Mouse (Mus musculus): ENCODE data around the gene Hdac9. TPM values are rescaled to one million over a fixed set of nuclear protein-coding genes. Genes with fewer than 3 reads are reported as not detected.

The Hdac9 gene
- polyA plus RNA-seq, 1 experiment from 2014 or later: 26.1 TPM

- H3K9me3 ChIP-seq (replicated peaks): no peaks in the 10 kb centered on the region
- H3K9ac ChIP-seq: no peak overlapping the region
- H3K36me3 ChIP-seq: no peaks in the 10 kb centered on the region
- H3K4me1 ChIP-seq (replicated peaks): no peaks in the 10 kb centered on the region
- no peak overlapping the region for H3K4me2 ChIP-seq
- H3K27me3 ChIP-seq: no peaks in the 10 kb centered on the region
- H3K4me3 ChIP-seq: no peak overlapping the region
- ATAC-seq (replicated peaks; ENCODE audit: insufficient number of reproducible peaks, insufficient read depth, low FRiP score, low read depth): no peak
- H3K27ac ChIP-seq: no peak overlapping the region
- WGBS: 40% methylated on average over 4 of the region's 4 CpGs
Measured at GRCm38 (mm10) chr12:34587171-34587570, 329.7 kb downstream of the Hdac9 start.

- WGBS: 81% methylated on average over 4 of the region's 4 CpGs
- Histone ChIP-seq H3K4me1 (replicated peaks) (peaks cover 6% of the 10 kb centered on the region), H3K4me2 (no peak overlapping the region), H3K4me3 (no peak overlapping the region), H3K27me3 (no peaks in the 10 kb centered on the region), H3K9me3 (replicated peaks) (no peaks in the 10 kb centered on the region), H3K36me3 (no peaks in the 10 kb centered on the region), H3K27ac (no peak overlapping the region), H3K9ac (no peak overlapping the region)
- no peak for ATAC-seq (replicated peaks; ENCODE audit: insufficient number of reproducible peaks, insufficient read depth, low FRiP score, low read depth)
Measured at GRCm38 (mm10) chr12:34582522-34582921, 334.4 kb downstream of the Hdac9 start.

GRCm38 (mm10) chr12:34579220-34579619, 337.7 kb downstream of the Hdac9 start:
- WGBS: 30% methylated on average over 1 of the region's 1 CpGs
- no peak overlapping the region for H3K4me2 ChIP-seq
- no peak overlapping the region for H3K4me3 ChIP-seq
- H3K36me3 ChIP-seq: no peaks in the 10 kb centered on the region
- no peaks in the 10 kb centered on the region for H3K27me3 ChIP-seq
- no peak overlapping the region for H3K9ac ChIP-seq
- no peaks in the 10 kb centered on the region for H3K9me3 ChIP-seq (replicated peaks)
- H3K27ac ChIP-seq: peak overlapping the region; percentile 67
- peaks cover 6% of the 10 kb centered on the region for H3K4me1 ChIP-seq (replicated peaks)
- ATAC-seq (replicated peaks; ENCODE audit: insufficient number of reproducible peaks, insufficient read depth, low FRiP score, low read depth): peak; percentile 85

GRCm38 (mm10) chr12:34571069-34571468, 345.8 kb downstream of the Hdac9 start:
- 93% methylated on average over 1 of the region's 1 CpGs for WGBS
- H3K4me3 ChIP-seq: no peak overlapping the region
- no peak overlapping the region for H3K9ac ChIP-seq
- H3K4me1 ChIP-seq (replicated peaks): no peaks in the 10 kb centered on the region
- no peaks in the 10 kb centered on the region for H3K27me3 ChIP-seq
- no peaks in the 10 kb centered on the region for H3K36me3 ChIP-seq
- H3K9me3 ChIP-seq (replicated peaks): no peaks in the 10 kb centered on the region
- ATAC-seq (replicated peaks; ENCODE audit: insufficient number of reproducible peaks, insufficient read depth, low FRiP score, low read depth): no peak
- no peak overlapping the region for H3K27ac ChIP-seq
- no peak overlapping the region for H3K4me2 ChIP-seq

- no peaks in the 10 kb centered on the region for H3K36me3 ChIP-seq
- no peak overlapping the region for H3K4me3 ChIP-seq
- no peaks in the 10 kb centered on the region for H3K9me3 ChIP-seq (replicated peaks)
- H3K27ac ChIP-seq: no peak overlapping the region
- no peak overlapping the region for H3K4me2 ChIP-seq
- ATAC-seq (replicated peaks; ENCODE audit: insufficient number of reproducible peaks, insufficient read depth, low FRiP score, low read depth): no peak
- no peaks in the 10 kb centered on the region for H3K4me1 ChIP-seq (replicated peaks)
- WGBS: 88% methylated on average over 3 of the region's 3 CpGs
- H3K27me3 ChIP-seq: no peaks in the 10 kb centered on the region
- no peak overlapping the region for H3K9ac ChIP-seq
Measured at GRCm38 (mm10) chr12:34569472-34569871, 347.4 kb downstream of the Hdac9 start.

- WGBS: 75% methylated on average over 3 of the region's 3 CpGs
- Histone ChIP-seq H3K4me2 (no peak overlapping the region), H3K4me1 (replicated peaks) (no peaks in the 10 kb centered on the region), H3K27me3 (no peaks in the 10 kb centered on the region), H3K4me3 (no peak overlapping the region), H3K9me3 (replicated peaks) (no peaks in the 10 kb centered on the region), H3K36me3 (no peaks in the 10 kb centered on the region), H3K27ac (no peak overlapping the region), H3K9ac (no peak overlapping the region)
- no peak for ATAC-seq (replicated peaks; ENCODE audit: insufficient number of reproducible peaks, insufficient read depth, low FRiP score, low read depth)
Measured at GRCm38 (mm10) chr12:34569052-34569451, 347.8 kb downstream of the Hdac9 start.

GRCm38 (mm10) chr12:34562331-34562730, 354.6 kb downstream of the Hdac9 start:
- Histone ChIP-seq H3K4me2 (no peak overlapping the region), H3K4me3 (no peak overlapping the region), H3K27ac (no peak overlapping the region), H3K36me3 (no peaks in the 10 kb centered on the region), H3K9me3 (replicated peaks) (no peaks in the 10 kb centered on the region), H3K4me1 (replicated peaks) (no peaks in the 10 kb centered on the region; the same call in 1 of the 2 replicates), H3K9ac (no peak overlapping the region), H3K27me3 (no peaks in the 10 kb centered on the region)
- no peak for ATAC-seq (replicated peaks; ENCODE audit: insufficient number of reproducible peaks, insufficient read depth, low FRiP score, low read depth)
- WGBS: 63% methylated on average over 2 of the region's 2 CpGs

GRCm38 (mm10) chr12:34559001-34559400, 357.9 kb downstream of the Hdac9 start:
- Histone ChIP-seq H3K4me2 (no peak overlapping the region), H3K4me1 (replicated peaks) (peaks cover 2% of the 10 kb centered on the region; the same call in 1 of the 2 replicates), H3K27me3 (no peaks in the 10 kb centered on the region), H3K36me3 (no peaks in the 10 kb centered on the region), H3K9me3 (replicated peaks) (no peaks in the 10 kb centered on the region), H3K27ac (no peak overlapping the region), H3K4me3 (no peak overlapping the region), H3K9ac (no peak overlapping the region)
- 61% methylated on average over 5 of the region's 5 CpGs for WGBS
- no peak for ATAC-seq (replicated peaks; ENCODE audit: insufficient number of reproducible peaks, insufficient read depth, low FRiP score, low read depth)

- no peak overlapping the region for H3K27ac ChIP-seq
- no peak for ATAC-seq (replicated peaks; ENCODE audit: insufficient number of reproducible peaks, insufficient read depth, low FRiP score, low read depth)
- H3K4me3 ChIP-seq: no peak overlapping the region
- H3K4me1 ChIP-seq (replicated peaks): peaks cover 2% of the 10 kb centered on the region; the same call in 1 of the 2 replicates
- H3K9ac ChIP-seq: no peak overlapping the region
- no peaks in the 10 kb centered on the region for H3K9me3 ChIP-seq (replicated peaks)
- no peaks in the 10 kb centered on the region for H3K36me3 ChIP-seq
- H3K4me2 ChIP-seq: no peak overlapping the region
- H3K27me3 ChIP-seq: no peaks in the 10 kb centered on the region
Measured at GRCm38 (mm10) chr12:34554803-34555202, 362.1 kb downstream of the Hdac9 start.

- H3K36me3 ChIP-seq: no peaks in the 10 kb centered on the region
- H3K4me1 ChIP-seq (replicated peaks): no peaks in the 10 kb centered on the region
- H3K27ac ChIP-seq: no peak overlapping the region
- no peaks in the 10 kb centered on the region for H3K9me3 ChIP-seq (replicated peaks)
- no peak overlapping the region for H3K4me3 ChIP-seq
- 56% methylated on average over 9 of the region's 9 CpGs for WGBS
- ATAC-seq (replicated peaks; ENCODE audit: insufficient number of reproducible peaks, insufficient read depth, low FRiP score, low read depth): no peak
- no peak overlapping the region for H3K4me2 ChIP-seq
- no peak overlapping the region for H3K9ac ChIP-seq
- no peaks in the 10 kb centered on the region for H3K27me3 ChIP-seq
Measured at GRCm38 (mm10) chr12:34550268-34550667, 366.6 kb downstream of the Hdac9 start.

GRCm38 (mm10) chr12:34529165-34529545, 387.7 kb downstream of the Hdac9 start:
- peak overlapping the region; percentile 87 for H3K27ac ChIP-seq
- peaks cover 11% of the 10 kb centered on the region for H3K4me1 ChIP-seq (replicated peaks)
- H3K27me3 ChIP-seq: no peaks in the 10 kb centered on the region
- H3K9ac ChIP-seq: no peak overlapping the region
- peak overlapping the region; percentile 52 for H3K4me3 ChIP-seq
- H3K9me3 ChIP-seq (replicated peaks): no peaks in the 10 kb centered on the region
- H3K36me3 ChIP-seq: no peaks in the 10 kb centered on the region
- peak; percentile 48; the same call in 1 of the 2 replicates for ATAC-seq (replicated peaks; ENCODE audit: insufficient number of reproducible peaks, insufficient read depth, low FRiP score, low read depth)
- WGBS: 22% methylated on average over 3 of the region's 3 CpGs
- H3K4me2 ChIP-seq: peak overlapping the region; percentile 57

- H3K4me3 ChIP-seq: peak overlapping the region; percentile 52
- ATAC-seq (replicated peaks; ENCODE audit: insufficient number of reproducible peaks, insufficient read depth, low FRiP score, low read depth): peak; percentile 87
- no peaks in the 10 kb centered on the region for H3K27me3 ChIP-seq
- peak overlapping the region; percentile 87 for H3K27ac ChIP-seq
- H3K9me3 ChIP-seq (replicated peaks): no peaks in the 10 kb centered on the region
- H3K4me2 ChIP-seq: peak overlapping the region; percentile 57
- H3K9ac ChIP-seq: peak overlapping the region; percentile 58
- WGBS: 14% methylated on average over 11 of the region's 11 CpGs
- peaks cover 11% of the 10 kb centered on the region for H3K4me1 ChIP-seq (replicated peaks)
- no peaks in the 10 kb centered on the region for H3K36me3 ChIP-seq
Measured at GRCm38 (mm10) chr12:34528201-34529164, 388.4 kb downstream of the Hdac9 start.

All from heart, embryonic 15.5 days (tissue).